Mouse (Mus musculus) c-Kit-positive CD71-negative TER-119-negative erythroid progenitor cells, embryonic 14.5 days (primary cell): ENCODE data around the gene Cep89.
A peak's percentile ranks its signal among the peaks of the same experiment; 100 is the strongest.

Source experiments
- DNase-seq: peaks from one replicate; pipeline ENCODE4 v3.0.0-alpha.2; 2013; ENCODE audit warnings: low read depth

Gene Cep89

DNA sequence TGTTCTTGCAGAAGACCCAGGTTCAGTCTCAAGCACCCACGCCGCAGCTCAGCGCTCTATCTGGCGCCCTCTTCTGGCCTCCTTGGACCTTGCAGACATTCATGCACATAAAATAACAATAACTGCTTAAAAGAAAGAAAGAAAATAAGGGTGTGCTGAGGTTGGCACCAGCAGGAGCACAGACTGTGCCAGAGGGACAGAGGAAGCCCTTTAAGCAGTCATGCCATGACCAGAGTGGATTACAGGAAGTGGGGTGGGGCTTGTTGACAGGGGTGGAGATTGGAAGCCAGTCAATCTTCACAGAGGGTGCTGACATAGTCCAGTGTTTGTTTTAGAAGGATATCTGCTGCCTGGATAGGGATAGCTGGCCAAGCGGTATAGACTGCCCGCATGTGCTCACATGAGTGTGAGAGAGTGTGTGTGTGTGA lies 10.3 kb upstream of the Cep89 start:
- DNase-seq, result no peak

- no peak for DNase-seq
These were observed 8.1 kb upstream of the Cep89 start for GRCm38 (mm10) chr7:35388694-35389093.

GRCm38 (mm10) chr7:35392935-35393334 lies 3.9 kb upstream of the Cep89 start:
- DNase-seq, result no peak

DNA sequence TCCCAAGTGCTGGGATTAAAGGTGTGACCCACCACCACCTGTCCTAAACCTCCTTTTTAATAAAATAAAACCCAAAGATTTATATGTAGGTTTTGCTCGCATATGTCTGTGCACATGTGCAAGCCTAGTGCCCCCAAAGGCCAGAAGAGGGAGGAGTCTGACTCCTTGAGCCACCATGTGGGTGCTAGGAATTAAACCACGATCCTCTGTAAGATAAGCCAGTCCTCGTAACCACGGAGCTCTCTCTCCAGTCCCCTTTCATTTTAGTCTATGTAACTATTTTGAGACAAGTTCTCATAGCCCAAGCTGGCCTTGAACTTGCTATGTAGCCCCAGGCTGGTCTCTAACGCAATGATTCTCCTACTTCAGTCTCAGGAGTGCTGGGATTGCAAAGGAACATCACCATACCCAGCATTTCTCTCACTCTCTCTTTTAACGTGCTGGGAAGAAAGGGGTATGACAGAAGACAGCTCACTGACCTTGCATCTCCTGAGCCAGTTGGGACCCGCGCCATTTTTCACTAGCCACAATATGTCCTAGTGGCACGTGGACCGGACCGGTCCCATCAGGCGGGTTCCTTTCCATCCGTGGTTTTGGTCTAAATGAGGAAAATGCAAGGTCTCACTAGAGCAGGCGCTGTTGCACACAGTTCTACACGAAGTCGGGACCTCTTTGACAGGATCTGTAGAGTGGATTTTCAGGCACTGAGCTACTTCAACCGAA lies 940 bp upstream of the Cep89 start:
- DNase-seq, result no peak

DNA sequence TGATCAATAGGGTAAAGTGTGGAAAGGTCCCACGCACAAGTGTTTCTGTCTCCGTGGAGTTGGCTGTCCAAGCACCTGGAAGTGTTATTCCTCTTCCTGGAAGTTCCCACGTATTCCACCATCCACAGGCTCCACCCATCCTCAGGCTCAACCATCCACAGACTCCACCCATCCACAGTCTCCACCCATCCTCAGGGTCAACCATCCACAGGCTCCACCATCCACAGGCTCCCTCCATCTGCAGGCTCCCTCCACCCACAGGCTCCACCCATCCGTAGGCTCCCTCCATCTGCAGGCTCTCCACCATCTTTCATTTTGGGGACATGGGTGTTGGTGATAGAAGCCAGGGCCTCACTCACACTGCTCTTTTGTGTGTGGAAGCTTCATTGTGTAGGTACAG lies 4.3 kb downstream of the Cep89 start:
- DNase-seq, result no peak

DNA sequence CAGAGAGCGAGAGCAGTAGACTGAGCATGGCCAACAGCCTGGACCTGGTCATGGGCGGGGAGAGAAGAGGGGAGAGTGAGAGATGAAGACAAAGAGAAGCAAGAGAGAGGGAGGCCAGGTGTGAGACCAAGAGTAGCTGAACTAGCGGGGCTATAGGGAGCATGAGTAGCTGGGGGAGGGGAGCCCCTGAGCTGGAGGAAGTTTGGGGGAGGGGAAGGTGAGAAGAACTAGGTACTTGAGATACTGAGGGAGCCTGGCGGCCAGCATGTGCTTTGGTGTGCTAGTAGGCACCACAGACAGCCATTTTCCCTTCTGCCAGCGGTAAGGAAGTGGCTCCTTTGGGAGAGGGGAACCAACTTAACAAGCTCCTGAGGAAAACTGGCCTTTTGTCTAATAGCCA lies 18.4 kb downstream of the Cep89 start:
- no peak for DNase-seq

DNA sequence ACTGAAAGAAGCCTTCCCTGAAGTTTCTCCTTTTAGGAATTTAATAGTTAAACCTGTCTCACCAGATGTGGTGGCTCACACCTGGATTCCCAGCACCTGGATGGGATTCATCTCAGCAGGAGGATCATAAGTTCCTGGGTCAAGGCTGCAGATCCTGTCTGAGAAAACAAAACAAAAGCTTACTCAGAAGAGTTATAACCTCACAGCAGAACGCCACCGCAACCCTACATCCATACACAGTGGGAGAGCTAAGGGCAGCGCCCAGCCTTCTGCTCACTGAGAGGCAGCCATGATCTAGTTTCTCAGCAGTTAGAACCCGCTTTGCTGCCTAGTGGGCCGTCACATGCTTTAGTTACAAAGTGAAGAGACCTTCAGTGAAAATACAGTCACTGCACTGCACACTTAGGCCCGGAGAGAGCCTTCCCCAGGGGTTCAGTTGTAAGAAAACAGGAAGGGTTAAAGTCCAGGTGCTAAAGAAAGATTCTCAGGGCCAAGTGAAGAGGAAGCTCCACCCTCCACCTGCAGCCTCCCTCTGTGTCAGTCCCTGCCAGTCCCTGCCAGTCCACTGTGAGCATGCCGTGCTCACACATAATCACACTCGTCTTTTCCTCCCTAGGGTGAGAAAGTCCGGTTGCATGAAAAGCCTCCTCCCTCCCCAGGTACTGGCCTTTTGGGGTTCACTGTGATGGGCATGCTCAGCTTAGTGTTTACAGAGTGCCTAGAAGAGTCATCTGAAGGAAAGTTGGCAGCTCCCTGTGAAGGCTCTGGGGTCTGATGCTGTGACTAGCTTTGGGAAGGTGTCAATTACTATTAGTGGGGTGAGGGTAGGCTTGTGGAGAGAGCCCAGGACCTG lies 19.2 kb downstream of the Cep89 start:
- no peak for DNase-seq

DNA sequence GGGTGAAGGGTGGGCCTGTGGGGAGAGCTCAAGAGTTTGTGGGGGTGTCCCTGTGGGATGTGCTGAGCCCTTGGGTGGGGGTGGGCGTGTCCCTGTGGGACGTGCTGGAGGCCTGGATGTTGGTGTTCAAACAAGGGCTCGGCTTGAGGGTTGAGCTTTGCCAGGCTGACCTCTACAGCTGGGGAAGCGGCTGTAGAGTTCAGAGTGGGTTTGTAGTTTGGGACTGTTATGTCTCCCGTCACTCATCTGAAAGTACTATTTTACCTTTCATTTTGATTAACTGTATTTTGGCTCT lies 19.8 kb downstream of the Cep89 start:
- no peak for DNase-seq

- DNase-seq, result peak; percentile 2
These were observed 26.2 kb downstream of the Cep89 start for GRCm38 (mm10) chr7:35423071-35423470.

DNA sequence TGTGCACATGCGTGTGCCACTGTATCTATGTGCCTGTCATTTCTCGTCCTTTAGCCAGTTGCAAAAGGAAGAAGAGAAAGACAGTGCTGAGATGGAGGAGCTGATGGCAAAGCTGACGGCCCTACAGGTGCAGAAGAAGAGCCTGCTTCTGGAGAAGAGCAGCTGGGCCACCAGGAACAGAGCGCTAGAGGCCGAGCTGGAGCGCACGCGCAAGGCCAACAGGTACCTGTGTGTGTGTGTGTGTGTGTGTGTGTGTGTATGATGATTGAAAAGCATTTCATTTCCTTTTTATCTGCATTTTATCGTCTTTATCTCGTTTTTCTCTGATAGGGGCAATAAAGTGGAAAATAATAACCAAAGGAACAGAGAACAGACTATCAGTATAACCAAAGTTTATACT lies 31.3 kb downstream of the Cep89 start:
- DNase-seq, result no peak

GRCm38 (mm10) chr7:35435266-35435665 lies 38.4 kb downstream of the Cep89 start:
- DNase-seq, result no peak

DNA sequence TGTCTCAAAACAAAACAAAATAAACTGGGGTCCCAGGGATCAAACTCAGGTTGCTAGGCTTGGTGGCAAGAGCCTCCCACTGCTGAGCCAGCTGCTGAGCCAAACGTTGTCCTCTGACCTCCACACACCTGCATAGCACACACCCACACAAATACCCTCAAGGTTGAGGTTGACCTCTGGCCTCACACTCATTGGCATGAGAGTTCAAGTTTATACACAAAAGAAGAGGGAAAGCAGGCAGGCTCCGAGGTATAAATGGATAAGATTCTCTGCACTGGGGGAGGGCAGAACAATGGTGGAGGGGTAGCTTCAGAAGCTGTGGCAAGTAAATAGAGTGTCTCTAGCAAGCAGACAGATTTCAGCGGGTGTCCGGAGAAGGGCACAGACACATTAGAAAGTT lies 50.7 kb downstream of the Cep89 start:
- no peak for DNase-seq

GRCm38 (mm10) chr7:35447996-35448846 lies 51.4 kb downstream of the Cep89 start, which contains the start of gene Slc7a9:
Slc7a9 (plus strand) TSS chr7:35448796.
- no peak for DNase-seq

DNA sequence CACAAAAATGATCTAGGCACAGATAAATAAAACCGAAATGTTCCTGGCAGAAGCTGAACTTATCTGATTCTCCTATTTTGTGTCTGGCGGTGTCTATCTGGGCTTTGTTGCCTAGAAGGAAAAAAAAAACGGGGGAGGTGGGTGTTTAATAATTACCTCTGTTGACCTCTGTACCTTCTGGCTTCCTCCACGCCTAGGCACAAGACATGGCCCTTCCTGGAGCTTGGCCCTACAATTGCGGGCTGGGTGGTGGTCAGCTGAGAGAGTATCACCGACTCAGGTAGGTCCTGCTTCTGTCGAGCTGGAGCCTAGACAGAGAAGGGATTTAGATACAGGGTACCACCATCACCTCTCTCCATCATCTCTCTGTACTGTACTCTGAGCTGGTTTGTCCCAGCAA lies 52.0 kb downstream of the Cep89 start:
- DNase-seq, result no peak

- DNase-seq, result no peak
These were observed 59.4 kb downstream of the Cep89 start for GRCm38 (mm10) chr7:35456091-35456814.

DNA sequence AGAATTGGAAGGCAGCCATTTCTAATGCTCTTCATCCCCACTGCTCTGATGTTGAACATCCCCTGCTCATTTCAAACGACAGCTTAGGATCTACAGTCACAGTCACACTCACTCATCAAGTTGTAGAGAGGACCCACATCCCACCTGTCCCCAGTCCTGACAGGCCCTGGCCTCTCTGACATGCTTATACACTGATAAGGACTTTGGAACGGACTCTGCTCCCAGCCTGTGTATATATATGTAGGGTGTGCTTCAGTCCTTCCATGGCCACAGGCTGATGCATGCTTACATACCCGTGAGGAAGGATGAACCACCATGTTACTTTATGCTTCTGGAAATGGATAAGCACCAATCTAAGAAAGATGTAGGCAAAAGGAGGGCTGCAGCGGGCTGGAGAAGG lies 64.1 kb downstream of the Cep89 start:
- DNase-seq, result no peak

DNA sequence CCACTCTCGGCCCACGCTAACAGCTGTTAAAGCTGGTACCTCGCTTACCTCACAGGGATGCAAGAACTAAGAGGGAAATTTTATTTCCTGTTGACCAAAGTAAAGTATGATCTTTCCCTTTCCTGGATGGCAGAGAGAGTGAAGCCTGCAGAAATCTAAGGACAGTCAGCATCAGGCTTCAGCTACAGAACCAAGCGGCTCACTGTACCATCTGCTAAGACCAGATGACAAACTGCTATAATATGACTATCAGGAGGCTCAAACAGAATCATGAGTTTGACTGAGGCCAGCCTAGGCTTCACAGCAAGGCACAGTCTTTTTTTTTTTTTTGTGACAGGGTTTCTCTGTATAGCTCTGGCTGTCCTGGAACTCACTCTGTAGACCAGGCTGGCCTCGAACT lies 68.2 kb downstream of the Cep89 start:
- no peak for DNase-seq

DNA sequence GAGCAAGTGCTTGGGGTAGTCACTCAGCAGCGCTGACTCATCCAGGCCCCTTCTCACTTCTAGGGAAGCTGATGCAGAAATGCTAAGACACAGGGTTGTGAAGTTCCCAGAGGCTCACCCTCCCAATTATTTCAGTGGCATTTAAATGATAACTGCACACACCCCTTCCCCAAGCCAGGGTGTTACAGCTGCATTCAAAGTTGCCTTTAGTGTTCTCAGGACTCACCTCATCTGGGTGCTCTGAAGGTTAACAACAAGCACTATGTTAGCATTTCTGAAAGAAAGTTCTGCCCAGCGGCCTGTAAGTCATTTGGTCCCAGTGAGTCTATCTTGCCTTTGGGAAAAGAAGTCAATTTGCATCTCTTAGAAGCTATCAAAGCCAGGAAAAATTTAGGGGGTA lies 71.0 kb downstream of the Cep89 start:
- DNase-seq, result no peak

GRCm38 (mm10) chr7:35470794-35471193 lies 74.0 kb downstream of the Cep89 start:
- DNase-seq, result no peak

GRCm38 (mm10) chr7:35476457-35476856 lies 79.6 kb downstream of the Cep89 start:
- no peak for DNase-seq

DNA sequence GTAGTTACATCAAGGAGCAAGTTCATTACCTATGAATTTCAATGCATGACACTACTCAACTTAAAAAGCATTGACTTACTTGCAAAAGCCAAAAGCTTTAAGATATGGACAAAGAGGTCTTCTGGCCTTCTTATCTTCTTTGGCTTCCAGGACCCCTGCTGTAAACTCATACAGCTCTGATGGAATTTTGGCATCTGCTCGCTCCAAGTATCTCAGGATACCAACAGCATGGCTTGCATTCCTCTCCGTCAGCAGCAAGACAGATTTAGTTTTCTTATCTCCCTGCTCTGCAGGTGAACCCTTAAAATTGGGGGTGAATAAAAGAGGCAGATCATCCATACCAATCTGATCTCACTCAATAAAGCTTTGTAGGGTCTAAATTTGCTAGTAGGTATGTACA lies 88.3 kb downstream of the Cep89 start:
- no peak for DNase-seq

DNA sequence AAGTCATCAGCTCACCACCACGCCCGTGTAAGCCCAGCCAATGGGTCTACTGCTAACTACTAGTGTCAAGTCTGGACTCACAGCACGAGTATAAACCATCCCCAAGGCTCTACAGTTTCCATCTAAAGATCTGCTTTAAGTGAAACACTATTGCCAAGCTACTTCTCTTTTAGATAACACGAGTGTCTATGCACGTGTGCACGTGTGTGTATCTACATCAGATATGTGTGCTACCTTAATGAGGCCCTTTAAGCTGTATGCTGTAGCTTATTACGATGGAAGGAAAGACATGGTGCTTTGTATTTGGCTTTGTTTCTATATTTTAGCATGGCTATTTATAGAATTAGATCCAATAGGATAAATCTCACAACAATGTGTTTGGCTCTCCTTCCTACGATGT lies 89.7 kb downstream of the Cep89 start:
- no peak for DNase-seq
